In the genomic region with DNA sequence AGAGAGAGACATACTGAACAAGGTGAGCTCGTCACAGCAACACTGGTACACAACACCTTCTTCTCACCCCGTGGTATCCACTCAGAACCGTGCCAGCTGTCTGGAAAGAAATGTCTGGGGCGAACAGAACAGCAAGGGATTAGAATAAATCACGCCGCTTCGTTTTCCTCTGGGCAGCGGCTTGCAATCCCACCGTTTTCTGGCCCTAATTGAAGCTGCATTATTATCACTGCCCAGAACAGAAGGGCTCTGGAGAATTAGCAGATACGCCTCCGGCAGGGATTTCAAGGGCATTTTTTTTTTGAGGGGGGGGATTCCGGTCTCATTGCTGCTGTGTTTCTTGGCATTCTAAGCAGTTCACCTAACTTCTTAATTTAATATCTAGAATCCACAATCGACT, we compare ENCODE assay signal across 25 mouse cellular contexts. TPM values are rescaled to one million over a fixed set of nuclear protein-coding genes. Genes with fewer than 3 reads are reported as not detected.
"Had no signal": no experiment of that assay in that cellular context is flagged by ENCODE, and none has a peak within 500 bp of the region (broad histone marks: within the 10 kb centered on the region; RNA-seq: fewer than 3 reads in every experiment).

No protein-coding gene starts in this region.

- H3K4me3 ChIP-seq: layer of hippocampus, adult 2 months; limb, embryonic 10.5 days; limb, embryonic 13.5 days; liver, embryonic 12.5 days; liver, embryonic 15.5 days; lung, embryonic 15.5 days; megakaryocyte, embryonic 14.5 days; neural tube, embryonic 12.5 days; neural tube, embryonic 15.5 days had no signal

- ATAC-seq: intestine, postnatal 0 days; liver, embryonic 12.5 days had no signal

- H3K4me1 ChIP-seq: limb, embryonic 10.5 days; limb, embryonic 13.5 days; liver, embryonic 12.5 days; liver, embryonic 15.5 days; lung, embryonic 15.5 days; megakaryocyte, embryonic 14.5 days; neural tube, embryonic 15.5 days had no signal

- H3K9me3 ChIP-seq: limb, embryonic 10.5 days; limb, embryonic 13.5 days; liver, embryonic 12.5 days; liver, embryonic 15.5 days; lung, embryonic 15.5 days; neural tube, embryonic 12.5 days; neural tube, embryonic 15.5 days had no signal

- H3K9ac ChIP-seq: limb, embryonic 13.5 days; liver, embryonic 12.5 days; liver, embryonic 15.5 days; lung, embryonic 15.5 days; neural tube, embryonic 12.5 days; neural tube, embryonic 15.5 days had no signal

- DNase-seq: kidney, adult 2 months; kidney, postnatal 25 days; layer of hippocampus, adult 9-11 months; liver; lung, adult 18-20 months; lung, postnatal 10 days; lung, postnatal 36 days; thymus, adult 18-20 months; thymus, postnatal 36 days had no signal

- H3K4me2 ChIP-seq: limb, embryonic 13.5 days; liver, embryonic 12.5 days; liver, embryonic 15.5 days; lung, embryonic 15.5 days; neural tube, embryonic 12.5 days; neural tube, embryonic 15.5 days had no signal

- H3K36me3 ChIP-seq: limb, embryonic 10.5 days; limb, embryonic 13.5 days; liver, embryonic 12.5 days; liver, embryonic 15.5 days; lung, embryonic 15.5 days; neural tube, embryonic 12.5 days; neural tube, embryonic 15.5 days had no signal

- H3K27ac ChIP-seq: kidney, postnatal 0 days; layer of hippocampus, adult 2 months; limb, embryonic 10.5 days; limb, embryonic 13.5 days; liver, embryonic 12.5 days; liver, embryonic 15.5 days; lung, embryonic 15.5 days; neural tube, embryonic 12.5 days; neural tube, embryonic 15.5 days had no signal

- H3K27me3 ChIP-seq: liver, embryonic 12.5 days; liver, embryonic 15.5 days; lung, embryonic 15.5 days; neural tube, embryonic 12.5 days; neural tube, embryonic 15.5 days had no signal

RNA-seq across cellular contexts. Expression of gene Cfap58, which starts 20.7 kb away (rescaled TPM):
- polyA plus RNA-seq: intestine, postnatal 0 days; kidney, embryonic 14.5 days; kidney, postnatal 0 days; large intestine, adult 2 months; limb, embryonic 10.5 days; limb, embryonic 13.5 days; liver, embryonic 12.5 days; liver, embryonic 15.5 days; small intestine, adult 2 months; spleen, adult 2 months; urinary bladder, adult 2 months had no signal

RNA-seq across cellular contexts. Expression of gene Cfap43, which starts 39.1 kb away (rescaled TPM):
- polyA plus RNA-seq: kidney, adult 2 months; large intestine, adult 2 months; small intestine, adult 2 months; spleen, adult 2 months had no signal
